Comparison of ENCODE assay signal across 9 mouse cellular contexts in genomic region chr14:24213336-24213735, GRCm38 (mm10). TPM values are rescaled to one million over a fixed set of nuclear protein-coding genes. Genes with fewer than 3 reads are reported as not detected.
A peak's percentile ranks its signal among the peaks of the same experiment; 100 is the strongest.
DNase-seq lines count a peak whose midpoint lies in the region; ATAC-seq lines count a peak whose summit lies in the region.
"Had no signal": no experiment of that assay in that cellular context is flagged by ENCODE, and none has a peak within 500 bp of the region (broad histone marks: within the 10 kb centered on the region; RNA-seq: fewer than 3 reads in every experiment).

No protein-coding gene starts in this region.

- no peak overlapping the region for H3K4me3 ChIP-seq in hindbrain, embryonic 15.5 days

- no peaks in the 10 kb centered on the region for H3K9me3 ChIP-seq in hindbrain, embryonic 15.5 days

- 75% methylated on average over 2 of the region's 2 CpGs for WGBS in hindbrain, embryonic 15.5 days

- peak; percentile 22 to 33 for DNase-seq in heart, adult 18-20 months
- DNase-seq in heart, postnatal 10 days = no peak
- peak; percentile 88 for DNase-seq in 3T3-L1 (ENCODE audit: low read depth, low spot score)
- no peak for DNase-seq in ovary, postnatal 10 days (ENCODE audit: low spot score)
- no peak for DNase-seq in c-Kit-positive CD71-positive TER-119-positive erythroid progenitor cells, embryonic 14.5 days (ENCODE audit: low spot score)
- no peak for DNase-seq in right cerebral cortex, postnatal 4 days
- DNase-seq: kidney, adult 11 months had no signal

- intact Hi-C loops in heart, postnatal 10 days (cut with DNase I) = no loop called here

- peak; percentile 28 for ATAC-seq in activated CD4-positive, CD25-positive, alpha-beta regulatory T cell, adult 4 months
- no peak for ATAC-seq in hindbrain, embryonic 15.5 days (ENCODE audit: low FRiP score, low read depth)

- H3K27ac ChIP-seq in hindbrain, embryonic 15.5 days (replicated peaks) = peak overlapping the region; percentile 59

- H3K27me3 ChIP-seq in hindbrain, embryonic 15.5 days = no peaks in the 10 kb centered on the region

- H3K4me1 ChIP-seq in hindbrain, embryonic 15.5 days (replicated peaks) = peaks cover 64% of the 10 kb centered on the region

- no peak overlapping the region for H3K4me2 ChIP-seq in hindbrain, embryonic 15.5 days

- no peak overlapping the region for H3K9ac ChIP-seq in hindbrain, embryonic 15.5 days

- no peaks in the 10 kb centered on the region for H3K36me3 ChIP-seq in hindbrain, embryonic 15.5 days

RNA-seq across cellular contexts. Expression of gene Dlg5, which starts 32.4 kb away (rescaled TPM):
- 1 to 10 TPM; 6.8 to 8.0 TPM for total RNA-seq in heart, adult 18-20 months (2021)
- total RNA-seq in heart, postnatal 10 days (2021) = 10 to 100 TPM; 17.0 to 19.1 TPM
- polyA plus RNA-seq in activated CD4-positive, CD25-positive, alpha-beta regulatory T cell, adult 4 months (2017; shearing (Covaris generic)) = under 1 TPM; 0.29 to 0.52 TPM
- polyA plus RNA-seq in hindbrain, embryonic 15.5 days (2015; fragmentation: Nextera tagmentation; extraction: Ambion mirVana) = 20.0 and 20.6 TPM in 2 replicates

Comparison
In these comparisons a context has a peak if more than half of its experiments do, and no peak if none do; other contexts are left out.
1. DNase-seq: peak in heart, adult 18-20 months (2 of 2) and 3T3-L1 (single experiment); none in heart, postnatal 10 days (0 of 2), ovary, postnatal 10 days (single experiment), c-Kit-positive CD71-positive TER-119-positive erythroid progenitor cells, embryonic 14.5 days (single experiment) and right cerebral cortex, postnatal 4 days (single experiment).